Mouse (Mus musculus) liver, adult 10 weeks (tissue): ENCODE measurements around the gene Ccdc188. TPM values are rescaled to one million over a fixed set of nuclear protein-coding genes. Genes with fewer than 3 reads are reported as not detected.

Experiments
- polyA plus RNA-seq: library from polyadenylated mRNA; stranded (reverse); fragments of 350-450 nt; fragmentation: Illumina TruSeq; extraction: RNeasy Lipid Tissue Mini Kit (QIAGEN cat#74804); gene quantifications from one replicate; pipeline ENCODE4 v1.2.3, GENCODE M21; 2014; ENCODE audit warnings: low read depth, low replicate concordance

Gene Ccdc188
- polyA plus RNA-seq, result not detected

GRCm38 (mm10) chr16:18217579-18217978 is at the start of gene Ccdc188:
TSS of gene Ccdc188 (plus strand) at chr16:18217879.

DNA sequence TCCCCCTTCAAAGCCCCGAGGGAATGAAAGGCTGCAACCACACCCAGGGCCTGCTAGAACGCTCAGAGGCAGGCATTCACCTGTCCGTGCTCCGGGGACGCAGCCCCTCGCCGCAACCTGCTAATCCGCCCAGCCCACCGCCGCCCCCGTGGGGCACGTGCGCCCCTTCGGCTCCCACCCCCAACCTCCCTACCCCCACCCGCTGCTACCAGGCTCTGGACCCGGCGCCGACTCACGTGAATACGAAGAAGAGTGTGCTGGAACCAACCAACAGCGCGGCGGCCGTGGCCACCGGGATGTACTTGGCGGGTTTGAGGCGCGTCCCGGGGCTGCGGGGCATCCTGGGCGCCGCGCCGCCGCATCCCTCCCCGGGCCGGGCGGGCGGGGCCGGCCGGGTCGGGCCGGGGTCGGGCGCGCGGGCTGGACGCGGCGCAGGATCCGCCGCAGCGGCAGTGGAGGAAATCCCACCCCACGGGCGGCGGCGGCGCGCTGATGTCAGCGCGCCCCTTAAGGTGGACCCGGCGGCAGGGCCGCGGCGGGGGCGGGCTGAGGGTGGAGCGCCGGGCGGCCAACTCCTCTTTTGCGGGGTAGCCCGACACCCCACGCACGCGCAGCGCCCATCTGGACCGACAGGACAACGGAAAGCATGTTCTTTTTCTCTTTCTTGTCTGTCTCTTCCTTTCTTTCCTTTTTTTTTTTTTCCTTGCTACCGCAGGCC is 17.2 kb downstream of the Ccdc188 start, which contains the start of gene Zdhhc8:
TSS of gene Zdhhc8 (minus strand) at position 466 of the 718 bp plus-strand sequence.

DNA sequence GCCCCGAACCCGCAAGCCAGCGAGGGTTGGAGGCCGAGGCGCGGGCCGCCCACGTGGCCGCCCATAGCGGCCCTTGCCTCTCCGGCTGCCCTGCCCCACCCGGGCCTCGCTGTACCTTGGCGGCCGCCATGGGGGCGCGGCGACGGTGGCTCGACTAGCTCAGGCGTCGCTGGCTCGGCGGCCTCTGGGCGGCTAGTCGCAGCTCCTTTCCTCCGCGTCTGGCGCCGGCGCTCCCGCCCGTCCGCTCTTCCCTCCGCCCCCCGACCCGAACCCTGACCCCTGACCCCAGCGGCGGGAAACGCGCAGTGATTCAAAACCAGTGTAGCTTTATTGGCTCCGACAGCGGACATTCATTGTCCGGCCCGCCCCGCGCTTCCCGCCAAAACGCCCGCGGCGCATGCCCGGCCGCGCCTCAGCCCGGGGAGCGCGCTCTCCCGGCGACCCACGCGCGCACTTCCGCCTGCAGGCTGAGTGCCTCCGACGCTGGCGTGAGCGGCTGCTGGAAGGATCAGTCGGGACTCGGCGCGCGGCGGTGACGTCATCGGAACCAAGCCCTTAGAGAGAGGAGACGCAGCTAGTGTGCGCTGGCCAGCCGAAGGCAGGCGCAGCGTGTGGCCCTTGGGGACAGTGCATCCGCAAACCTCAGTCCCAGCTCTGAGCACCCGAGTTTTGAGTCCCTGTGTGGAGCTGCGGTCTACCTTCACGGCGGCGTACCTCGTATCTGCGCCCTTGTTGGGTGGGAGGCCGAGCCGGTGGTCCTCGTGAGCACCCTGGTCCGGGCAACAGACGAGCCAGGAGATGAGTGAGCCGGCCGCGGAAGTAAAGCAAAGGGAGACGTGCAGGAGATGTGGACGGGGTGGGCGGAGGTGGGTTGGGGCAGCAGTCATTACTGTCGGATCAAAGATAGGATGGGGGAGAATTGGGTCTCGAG is 31.0 kb downstream of the Ccdc188 start, which contains the start of the genes Trmt2a and Ranbp1:
TSS of gene Trmt2a (plus strand) at position 247 of the 931 bp plus-strand sequence.
TSS of gene Ranbp1 (minus strand) at position 300 of the 931 bp plus-strand sequence.

GRCm38 (mm10) chr16:18258221-18258620 is 40.5 kb downstream of the Ccdc188 start, which contains the start of gene Gm49776:
TSS of gene Gm49776 (minus strand) at chr16:18258321.

Other genes starting within 250 kb of the Ccdc188 start
- gene Vpreb2, start 237.5 kb upstream of the Ccdc188 start, polyA plus RNA-seq, result not detected
- gene Dgcr6, start 165.0 kb upstream of the Ccdc188 start, polyA plus RNA-seq, result 12.2 TPM
- 14.7 TPM for gene Prodh, start 127.7 kb upstream of the Ccdc188 start, polyA plus RNA-seq
- gene Rtn4r, start 90.2 kb upstream of the Ccdc188 start, polyA plus RNA-seq, result not detected
- gene Zdhhc8, start 17.3 kb downstream of the Ccdc188 start, polyA plus RNA-seq, result not detected
- 11.7 TPM for gene Trmt2a, start 30.8 kb downstream of the Ccdc188 start, polyA plus RNA-seq
- gene Ranbp1, start 30.9 kb downstream of the Ccdc188 start, polyA plus RNA-seq, result 38.4 TPM
- gene Gm49776, start 40.4 kb downstream of the Ccdc188 start, polyA plus RNA-seq, result not detected
- 8.6 TPM for gene Dgcr8, start 71.4 kb downstream of the Ccdc188 start, polyA plus RNA-seq
- gene Tango2, start 130.2 kb downstream of the Ccdc188 start, polyA plus RNA-seq, result 12.6 TPM
- gene Arvcf, start 130.3 kb downstream of the Ccdc188 start, polyA plus RNA-seq, result 0.34 TPM
- 6.9 TPM for gene Txnrd2, start 208.5 kb downstream of the Ccdc188 start, polyA plus RNA-seq
- gene Comt, start 209.0 kb downstream of the Ccdc188 start, polyA plus RNA-seq, result 108 TPM